Comparison of ENCODE assay signal across 8 mouse cellular contexts in genomic region chr17:6655567-6656281, GRCm38 (mm10). TPM values are rescaled to one million over a fixed set of nuclear protein-coding genes. Genes with fewer than 3 reads are reported as not detected.
DNase-seq lines count a peak whose midpoint lies in the region; ATAC-seq and TF ChIP-seq lines count a peak whose summit lies in the region.
"Not testable (repeated sequence)": the region's sequence is repeated elsewhere in the genome, so short reads cannot be mapped to it uniquely, and the experiment has no call there.

Gene Dynlt1f, minus strand, starts transcription at chr17:6655900.

- not testable (repeated sequence) for TF ChIP-seq EP300 in ES-Bruce4 (IDR thresholded peaks at IDR 0.05; ENCODE audit: insufficient read depth, low read depth, low read length)

- H3K27me3 ChIP-seq in ES-Bruce4 (ENCODE audit: control insufficient read depth, insufficient read depth, low read length, poor library complexity, severe bottlenecking); forebrain, embryonic 16.5 days (replicated peaks; ENCODE audit: control insufficient read depth, insufficient read depth, low read length); liver, embryonic 15.5 days; stomach, embryonic 16.5 days (ENCODE audit: control insufficient read depth, insufficient read depth, low read length): not testable (repeated sequence)

- not testable (repeated sequence) for TF ChIP-seq CTCF in ES-Bruce4 (IDR thresholded peaks at IDR 0.05; ENCODE audit: low read depth, low read length)

- not testable (repeated sequence) for TF ChIP-seq POLR2A in ES-Bruce4 (IDR thresholded peaks at IDR 0.05; ENCODE audit: insufficient read depth, low read length)

- not testable (repeated sequence) for H3K4me1 ChIP-seq in ES-Bruce4 (ENCODE audit: control insufficient read depth, insufficient read depth, low read length); forebrain, embryonic 16.5 days (replicated peaks; ENCODE audit: control insufficient read depth, insufficient read depth, low read length); liver, embryonic 15.5 days (replicated peaks); stomach, embryonic 16.5 days (ENCODE audit: control insufficient read depth, insufficient read depth, low read length)

- peak within 1 kb of the TSS; percentile 43 for H3K4me2 ChIP-seq in forebrain, embryonic 16.5 days (ENCODE audit: low read length)
- H3K4me2 ChIP-seq in liver, embryonic 15.5 days, result peak within 1 kb of the TSS; percentile 84
- peak within 1 kb of the TSS; percentile 45 for H3K4me2 ChIP-seq in stomach, embryonic 16.5 days (ENCODE audit: low read depth, low read length)

- peak within 1 kb of the TSS; percentile 28; the same call in 1 of the 2 replicates for H3K9ac ChIP-seq in ES-Bruce4 (ENCODE audit: low read depth, poor library complexity, severe bottlenecking)
- peak within 1 kb of the TSS; percentile 68 for H3K9ac ChIP-seq in forebrain, embryonic 16.5 days (replicated peaks; ENCODE audit: low read depth, low read length)
- peak within 1 kb of the TSS; percentile 54 for H3K9ac ChIP-seq in liver, embryonic 15.5 days
- peak within 1 kb of the TSS; percentile 73 for H3K9ac ChIP-seq in stomach, embryonic 16.5 days (ENCODE audit: low read length)

- ATAC-seq in forebrain, embryonic 16.5 days, result peak; percentile 94
- peak; percentile 92 for ATAC-seq in liver, embryonic 15.5 days (ENCODE audit: insufficient read depth)
- peak; percentile 97 for ATAC-seq in stomach, embryonic 16.5 days (ENCODE audit: insufficient read depth, low FRiP score)

- H3K9me3 ChIP-seq in ES-Bruce4 (replicated peaks; ENCODE audit: control insufficient read depth, insufficient read depth, low read length, poor library complexity, severe bottlenecking); forebrain, embryonic 16.5 days (ENCODE audit: control insufficient read depth, low read length); liver, embryonic 15.5 days (replicated peaks); stomach, embryonic 16.5 days (replicated peaks; ENCODE audit: control insufficient read depth, low read length): not testable (repeated sequence)

- peak within 1 kb of the TSS; percentile 72 for H3K27ac ChIP-seq in ES-Bruce4 (ENCODE audit: insufficient read depth, low read length)
- peak within 1 kb of the TSS; percentile 80 for H3K27ac ChIP-seq in forebrain, embryonic 16.5 days (ENCODE audit: low read length)
- H3K27ac ChIP-seq in liver, embryonic 15.5 days (replicated peaks), result peak within 1 kb of the TSS; percentile 55
- H3K27ac ChIP-seq in stomach, embryonic 16.5 days (ENCODE audit: low read length), result peak within 1 kb of the TSS; percentile 66

- intact Hi-C loops in heart, postnatal 25 days (cut with DNase I), result not testable (repeated sequence)

- peak within 1 kb of the TSS; percentile 91 for H3K4me3 ChIP-seq in ES-Bruce4 (ENCODE audit: low read depth, low read length)
- H3K4me3 ChIP-seq in forebrain, embryonic 16.5 days (replicated peaks; ENCODE audit: low read length), result peak within 1 kb of the TSS; percentile 48
- H3K4me3 ChIP-seq in liver, embryonic 15.5 days (replicated peaks), result peak within 1 kb of the TSS; percentile 64
- H3K4me3 ChIP-seq in stomach, embryonic 16.5 days (replicated peaks; ENCODE audit: low read length), result peak within 1 kb of the TSS; percentile 58

- peak; percentile 85 for DNase-seq in cerebellum, adult 11-12 months
- peak; percentile 80 for DNase-seq in heart, postnatal 25 days (ENCODE audit: low spot score)
- not testable (repeated sequence) for DNase-seq in large intestine, adult 2 months (ENCODE audit: low read depth, low spot score)
- peak; percentile 83 to 87 for DNase-seq in natural killer cell, adult 2 months (ENCODE audit: low spot score in 2 of 2)

- H3K36me3 ChIP-seq in ES-Bruce4 (ENCODE audit: control insufficient read depth, insufficient read depth, low read length, poor library complexity, severe bottlenecking); forebrain, embryonic 16.5 days (ENCODE audit: control insufficient read depth, insufficient read depth); liver, embryonic 15.5 days (replicated peaks); stomach, embryonic 16.5 days (ENCODE audit: control insufficient read depth, insufficient read depth, low read length): not testable (repeated sequence)

- 4% methylated on average over 17 of the region's 33 CpGs for WGBS in forebrain, embryonic 16.5 days
- WGBS in large intestine, adult 2 months, result 1% methylated on average over 24 of the region's 33 CpGs
- 4% methylated on average over 25 of the region's 33 CpGs for WGBS in liver, embryonic 15.5 days (ENCODE audit: insufficient replicate concordance)
- 2% methylated on average over 21 of the region's 33 CpGs for WGBS in stomach, embryonic 16.5 days

RNA-seq across cellular contexts. Expression of gene Dynlt1f, which starts in this region (rescaled TPM):
- polyA plus RNA-seq in ES-Bruce4 (2011; ENCODE audit: insufficient read depth, insufficient read length, low read depth, missing spikeins), result 151 and 168 TPM in 2 replicates
- 201 and 206 TPM in 2 replicates for polyA plus RNA-seq in forebrain, embryonic 16.5 days (2015; fragmentation: Nextera tagmentation; extraction: Ambion mirVana)
- total RNA-seq in heart, postnatal 25 days (2021), result 10 to 100 TPM; 50.6 to 59.2 TPM
- polyA plus RNA-seq in large intestine, adult 2 months (2012; rRNA removed), result 96.9 and 97.6 TPM in 2 replicates
- 69.7 and 76.3 TPM in 2 replicates for polyA plus RNA-seq in liver, embryonic 15.5 days (2015; fragmentation: Nextera tagmentation; extraction: Ambion mirVana)
- 211 and 215 TPM in 2 replicates for polyA plus RNA-seq in stomach, embryonic 16.5 days (2015; fragmentation: Nextera tagmentation; extraction: Ambion mirVana)
